Mouse (Mus musculus) neural tube, embryonic 11.5 days (tissue): ENCODE measurements at regions not wholly inside any gene's neighbourhood (a gene's known extent, or its start where the extent isn't known, plus 50 kb on each side); places are given as distances from the start of the nearest gene placed in this dataset.

Experiments used
- ATAC-seq: fragments of 200-750 bp; cut with Nextera tagmentation; 2 replicates; pipeline ENCODE4 v1.8.0; 2017; ENCODE audit warnings: moderate number of reproducible peaks, mild to moderate bottlenecking, moderate TSS enrichment, moderate library complexity; ENCODE audit not compliant: insufficient read depth, low FRiP score, low TSS enrichment
- DNase-seq: peaks from one replicate; pipeline ENCODE4 v3.0.0-alpha.2; 2015; ENCODE audit warnings: low spot score
- H3K27ac ChIP-seq: fragments of 300-500 bp; sonication (generic); 2 replicates; pipeline ENCODE4 v1.5.1; 2014; ENCODE audit warnings: low read depth, mild to moderate bottlenecking, low read length
- H3K27me3 ChIP-seq: fragments of 300-500 bp; sonication (generic); 2 replicates; pipeline ENCODE4 v1.6.1; 2014; ENCODE audit warnings: mild to moderate bottlenecking, low read length, mixed read lengths; ENCODE audit not compliant: control insufficient read depth, insufficient read depth
- H3K36me3 ChIP-seq: fragments of 300-500 bp; sonication (generic); 2 replicates; pipeline ENCODE4 v1.6.1; 2014; ENCODE audit warnings: mild to moderate bottlenecking, low read length, moderate library complexity, mixed read lengths; ENCODE audit not compliant: control insufficient read depth, insufficient read depth
- H3K4me1 ChIP-seq: fragments of 300-500 bp; sonication (generic); 2 replicates; pipeline ENCODE4 v1.6.1; 2014; ENCODE audit warnings: low read length, mixed read lengths; ENCODE audit not compliant: control insufficient read depth, insufficient read depth
- H3K4me2 ChIP-seq: fragments of 300-500 bp; sonication (generic); 2 replicates; pipeline ENCODE4 v1.6.1; 2014; ENCODE audit warnings: low read depth, mild to moderate bottlenecking, moderate library complexity
- H3K4me3 ChIP-seq: fragments of 300-500 bp; sonication (generic); 2 replicates; pipeline ENCODE4 v1.5.1; 2014; ENCODE audit warnings: low read depth, low read length
- H3K9ac ChIP-seq: fragments of 300-500 bp; sonication (generic); 2 replicates; pipeline ENCODE4 v1.6.1; 2014; ENCODE audit warnings: mild to moderate bottlenecking, low read length
- H3K9me3 ChIP-seq: fragments of 300-500 bp; sonication (generic); 2 replicates; pipeline ENCODE4 v1.6.1; 2016; ENCODE audit warnings: low read length; ENCODE audit not compliant: control insufficient read depth
- WGBS: fragments of 180-500 bp; shearing (Covaris S2); extraction: QIAGEN DNeasy Blood & Tissue Kit; methylation state at CpG from one replicate; pipeline ENCODE4 v1.1.7; 2014; 5-methylcytosine and 5-hydroxymethylcytosine counted together

DNA sequence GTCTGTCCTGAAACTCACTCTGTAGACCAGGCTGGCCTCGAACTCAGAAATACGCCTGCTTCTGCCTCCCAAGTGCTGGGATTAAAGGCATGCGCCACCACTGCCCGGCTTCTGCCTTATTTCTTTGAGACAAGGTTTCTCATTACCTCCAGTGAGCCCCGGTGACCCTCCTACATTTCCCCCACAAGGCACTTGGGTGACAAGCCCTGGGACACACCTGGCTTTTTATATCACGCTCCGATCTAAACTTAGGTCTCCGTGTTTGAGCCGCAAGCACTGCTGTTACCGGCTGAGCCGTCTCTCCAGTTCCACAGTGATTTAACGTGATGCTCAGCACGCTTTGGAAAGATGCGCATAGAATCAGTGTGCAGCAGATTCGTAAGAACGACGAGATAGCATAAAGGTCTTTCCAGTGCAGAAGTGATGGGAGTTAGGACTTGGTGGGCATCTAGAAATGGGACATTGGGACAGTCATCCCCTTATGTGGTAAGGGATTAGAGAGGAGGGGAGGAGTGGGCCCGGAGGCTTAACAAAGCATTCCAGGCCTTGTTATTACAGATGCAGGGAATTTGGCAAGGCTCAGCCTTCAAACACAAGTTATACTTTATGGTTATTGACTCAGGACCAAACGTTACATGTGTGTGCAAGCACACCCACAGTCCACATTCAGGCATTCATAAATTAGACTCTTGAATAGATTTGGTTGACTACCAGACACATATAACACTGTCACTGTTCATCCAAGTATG is 56.9 kb upstream of the Slc38a4 start:
- ATAC-seq: no peak
- H3K9ac ChIP-seq: no peak overlapping the region
- no peaks in the 10 kb centered on the region for H3K9me3 ChIP-seq
- H3K4me2 ChIP-seq: no peak overlapping the region
- no peak overlapping the region for H3K4me3 ChIP-seq
- no peaks in the 10 kb centered on the region for H3K27me3 ChIP-seq
- H3K27ac ChIP-seq: no peak overlapping the region
- no peak for DNase-seq
- 81% methylated on average over 19 of the region's 19 CpGs for WGBS
- H3K4me1 ChIP-seq: no peaks in the 10 kb centered on the region
- H3K36me3 ChIP-seq: no peaks in the 10 kb centered on the region

DNA sequence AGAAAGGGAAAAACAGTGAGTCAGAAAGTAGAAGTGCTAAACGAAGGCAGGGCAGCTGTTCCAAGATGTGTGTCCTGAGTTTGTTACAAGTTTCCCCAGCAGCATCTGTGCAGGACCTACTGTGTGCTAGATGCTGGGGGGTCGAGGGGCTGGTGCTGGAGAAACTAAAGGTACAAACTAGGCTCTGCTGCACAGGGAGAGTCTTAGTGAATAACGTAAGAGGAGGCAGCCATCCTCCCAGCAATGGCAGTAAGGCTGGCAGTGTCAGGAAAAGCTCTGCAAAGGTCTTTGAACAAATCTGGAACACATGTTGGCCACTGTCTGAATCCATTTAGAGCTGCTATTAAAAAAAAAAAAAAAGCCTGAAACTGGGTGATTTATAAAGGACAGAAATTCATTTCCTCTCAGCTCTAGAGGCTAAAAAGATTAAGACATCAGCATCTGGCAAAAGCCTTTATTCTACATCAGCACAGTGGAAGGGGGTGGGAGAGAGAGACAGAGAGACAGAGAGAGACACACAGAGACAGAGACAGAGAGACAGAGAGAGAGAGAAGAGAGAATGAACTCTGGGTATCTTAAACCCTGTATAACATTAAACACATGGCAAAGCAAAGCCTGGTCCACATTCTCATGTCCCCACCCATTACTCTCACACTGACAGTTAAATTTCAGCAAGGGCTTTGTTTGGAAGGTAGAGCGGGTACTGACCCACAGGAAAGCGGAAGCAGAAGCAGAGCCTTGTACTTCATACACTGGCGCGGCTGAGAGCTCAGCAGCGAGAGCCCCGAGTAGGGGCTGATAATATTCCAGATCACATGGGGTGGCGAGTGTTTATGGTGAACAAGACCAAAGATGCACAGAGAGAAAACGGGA is 55.8 kb upstream of the Slc38a4 start:
- H3K9me3 ChIP-seq: no peaks in the 10 kb centered on the region
- H3K4me2 ChIP-seq: no peak overlapping the region
- ATAC-seq (no peak), DNase-seq (no peak)
- no peaks in the 10 kb centered on the region for H3K4me1 ChIP-seq
- no peak overlapping the region for H3K4me3 ChIP-seq
- no peaks in the 10 kb centered on the region for H3K27me3 ChIP-seq
- WGBS: 64% methylated on average over 11 of the region's 11 CpGs
- no peak overlapping the region for H3K9ac ChIP-seq
- H3K27ac ChIP-seq: 0 out of 2 replicates have a peak overlapping the region, but pooled peaks have one; percentile 14
- no peaks in the 10 kb centered on the region for H3K36me3 ChIP-seq

DNA sequence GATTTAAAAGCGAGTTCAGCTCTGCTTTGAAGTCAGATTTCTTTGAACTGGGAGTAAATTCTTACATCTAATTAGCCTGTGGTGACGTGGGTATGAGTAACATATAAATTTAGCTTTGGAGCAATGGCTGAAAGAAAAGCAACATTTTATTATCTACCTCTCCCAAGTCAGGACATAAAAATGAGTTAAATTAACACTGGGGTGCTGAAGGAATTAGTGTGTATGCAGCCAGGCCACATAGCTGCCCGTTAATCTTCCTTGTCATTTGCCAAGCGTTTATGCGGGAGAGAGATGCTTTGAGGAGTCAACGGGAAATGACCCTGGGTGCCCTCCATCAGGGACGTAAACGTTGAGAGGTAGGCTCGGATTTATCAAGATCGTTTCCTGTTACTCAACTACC is 52.0 kb upstream of the Slc38a4 start:
- no peaks in the 10 kb centered on the region for H3K36me3 ChIP-seq
- no peak overlapping the region for H3K4me2 ChIP-seq
- no peaks in the 10 kb centered on the region for H3K9me3 ChIP-seq
- WGBS: 30% methylated on average over 10 of the region's 10 CpGs
- no peak for ATAC-seq
- no peak overlapping the region for H3K4me3 ChIP-seq
- DNase-seq: no peak
- H3K27me3 ChIP-seq: no peaks in the 10 kb centered on the region
- H3K27ac ChIP-seq: no peak overlapping the region
- H3K4me1 ChIP-seq: no peaks in the 10 kb centered on the region
- H3K9ac ChIP-seq: no peak overlapping the region

DNA sequence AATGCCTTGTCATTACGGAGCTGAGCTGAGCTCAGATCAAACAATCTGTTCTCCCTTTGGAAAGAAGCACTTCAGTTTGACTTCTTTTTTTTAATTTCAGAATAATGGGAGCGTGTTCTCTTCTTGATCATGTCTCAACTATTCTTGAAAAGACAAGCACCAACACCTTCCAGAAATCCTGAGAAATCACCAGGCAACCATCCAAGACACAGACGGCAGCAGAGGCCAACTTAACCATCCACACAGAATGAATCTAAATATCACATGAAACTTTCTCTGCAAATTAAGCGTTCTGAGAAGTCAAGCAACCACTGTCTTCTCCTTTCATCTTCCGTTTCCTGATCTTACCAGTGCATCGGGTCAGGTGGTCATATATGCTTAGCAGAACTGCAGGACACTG is 50.8 kb upstream of the Slc38a4 start:
- no peak for DNase-seq
- Histone ChIP-seq H3K4me1 (no peaks in the 10 kb centered on the region), H3K4me3 (no peak overlapping the region), H3K27me3 (no peaks in the 10 kb centered on the region), H3K9ac (no peak overlapping the region), H3K36me3 (no peaks in the 10 kb centered on the region), H3K27ac (no peak overlapping the region), H3K9me3 (no peaks in the 10 kb centered on the region), H3K4me2 (no peak overlapping the region)
- ATAC-seq: no peak
- 84% methylated on average over 6 of the region's 6 CpGs for WGBS
